Mouse (Mus musculus): ENCODE results near the gene Ralbp1. TPM values are rescaled to one million over a fixed set of nuclear protein-coding genes. Genes with fewer than 3 reads are reported as not detected.

Ralbp1 gene
- polyA plus RNA-seq, 2 experiments, result 15.7 to 36.0 TPM

- Histone ChIP-seq H3K9ac (replicated peaks) (no peak overlapping the region), H3K4me2 (ENCODE audit: low read depth) (no peak overlapping the region), H3K4me3 (ENCODE audit: insufficient read depth in 1 of 2, low read depth in 2 of 2, low read length in 2 of 2) (no peak overlapping the region), H3K27me3 (ENCODE audit: control insufficient read depth, insufficient read depth, low read length) (no peaks in the 10 kb centered on the region), H3K36me3 (replicated peaks; ENCODE audit: control insufficient read depth, insufficient read depth, low read depth) (no peaks in the 10 kb centered on the region), H3K9me3 (ENCODE audit: control insufficient read depth, low read length) (no peaks in the 10 kb centered on the region), H3K4me1 (replicated peaks; ENCODE audit: control insufficient read depth in 2 of 2, insufficient read depth in 2 of 2, low read length in 1 of 2) (peaks cover 3 to 8% of the 10 kb centered on the region in 2 experiments; a peak in 3 of 4 replicates), H3K27ac (no peak overlapping the region)
- DNase-seq (ENCODE audit: low read depth in 3 of 3, low spot score in 3 of 3), result no peak
- 65% methylated on average over 8 of the region's 8 CpGs for WGBS (ENCODE audit: insufficient replicate concordance)
- no peak for ATAC-seq (ENCODE audit: insufficient read depth)
- TF ChIP-seq EP300 (IDR thresholded peaks at IDR 0.05; ENCODE audit: low read depth) (no peak), CTCF (IDR thresholded peaks at IDR 0.05; ENCODE audit: low read depth) (no peak)
Observed at GRCm38 (mm10) chr17:65916135-65916668, 30.6 kb upstream of the Ralbp1 start.

- no peak overlapping the region for H3K27ac ChIP-seq
- H3K27me3 ChIP-seq (ENCODE audit: control insufficient read depth, insufficient read depth, low read length), result no peaks in the 10 kb centered on the region
- no peaks in the 10 kb centered on the region for H3K9me3 ChIP-seq (ENCODE audit: control insufficient read depth, low read length)
- no peak overlapping the region for H3K4me3 ChIP-seq (ENCODE audit: insufficient read depth in 1 of 2, low read depth in 2 of 2, low read length in 2 of 2)
- WGBS (ENCODE audit: insufficient replicate concordance), result 62% methylated on average over 6 of the region's 6 CpGs
- H3K9ac ChIP-seq (replicated peaks), result no peak overlapping the region
- TF ChIP-seq EP300 (IDR thresholded peaks at IDR 0.05; ENCODE audit: low read depth) (no peak), CTCF (IDR thresholded peaks at IDR 0.05; ENCODE audit: low read depth) (no peak)
- H3K36me3 ChIP-seq (replicated peaks; ENCODE audit: control insufficient read depth, insufficient read depth, low read depth), result no peaks in the 10 kb centered on the region
- DNase-seq (ENCODE audit: low read depth in 3 of 3, low spot score in 3 of 3), result no peak
- H3K4me1 ChIP-seq (replicated peaks; ENCODE audit: control insufficient read depth in 2 of 2, insufficient read depth in 2 of 2, low read length in 1 of 2), result peaks cover 3% of the 10 kb centered on the region in 2 experiments; a peak in 2 of 4 replicates
- H3K4me2 ChIP-seq (ENCODE audit: low read depth), result no peak overlapping the region
- ATAC-seq (ENCODE audit: insufficient read depth), result no peak
Observed at GRCm38 (mm10) chr17:65914083-65914482, 28.5 kb upstream of the Ralbp1 start.

- Histone ChIP-seq H3K27me3 (ENCODE audit: control insufficient read depth, insufficient read depth, low read length) (no peaks in the 10 kb centered on the region), H3K4me3 (ENCODE audit: insufficient read depth in 1 of 2, low read depth in 2 of 2, low read length in 2 of 2) (no peak overlapping the region), H3K27ac (no peak overlapping the region), H3K36me3 (replicated peaks; ENCODE audit: control insufficient read depth, insufficient read depth, low read depth) (no peaks in the 10 kb centered on the region), H3K9me3 (ENCODE audit: control insufficient read depth, low read length) (no peaks in the 10 kb centered on the region), H3K9ac (replicated peaks) (no peak overlapping the region), H3K4me2 (ENCODE audit: low read depth) (no peak overlapping the region), H3K4me1 (replicated peaks; ENCODE audit: control insufficient read depth in 2 of 2, insufficient read depth in 2 of 2, low read length in 1 of 2) (peaks cover 0 to 1% of the 10 kb centered on the region in 2 experiments; a peak in 2 of 4 replicates)
- TF ChIP-seq CTCF (IDR thresholded peaks at IDR 0.05; ENCODE audit: low read depth) (no peak), EP300 (IDR thresholded peaks at IDR 0.05; ENCODE audit: low read depth) (no peak)
- ATAC-seq (ENCODE audit: insufficient read depth), result no peak
- WGBS (ENCODE audit: insufficient replicate concordance), result 54% methylated on average over 2 of the region's 2 CpGs
- no peak for DNase-seq (ENCODE audit: low read depth in 3 of 3, low spot score in 3 of 3)
Observed at GRCm38 (mm10) chr17:65912202-65912601, 26.6 kb upstream of the Ralbp1 start.

- H3K27me3 ChIP-seq (ENCODE audit: control insufficient read depth, insufficient read depth, low read length), result no peaks in the 10 kb centered on the region
- no peak for ATAC-seq (ENCODE audit: insufficient read depth)
- H3K9ac ChIP-seq (replicated peaks), result no peak overlapping the region
- no peak overlapping the region for H3K4me3 ChIP-seq (ENCODE audit: insufficient read depth in 1 of 2, low read depth in 2 of 2, low read length in 2 of 2)
- whole genome bisulfite sequencing (ENCODE audit: insufficient replicate concordance), result 74% methylated on average over 15 of the region's 15 CpGs
- no peaks in the 10 kb centered on the region for H3K36me3 ChIP-seq (replicated peaks; ENCODE audit: control insufficient read depth, insufficient read depth, low read depth)
- H3K4me2 ChIP-seq (ENCODE audit: low read depth), result no peak overlapping the region
- H3K27ac ChIP-seq, result no peak overlapping the region
- TF ChIP-seq EP300 (IDR thresholded peaks at IDR 0.05; ENCODE audit: low read depth), result no peak
- TF ChIP-seq CTCF (IDR thresholded peaks at IDR 0.05; ENCODE audit: low read depth), result no peak
- no peak for DNase-seq (ENCODE audit: low read depth in 3 of 3, low spot score in 3 of 3)
- no peaks in the 10 kb centered on the region for H3K9me3 ChIP-seq (ENCODE audit: control insufficient read depth, low read length)
- H3K4me1 ChIP-seq (replicated peaks; ENCODE audit: control insufficient read depth in 2 of 2, insufficient read depth in 2 of 2, low read length in 1 of 2), result peaks cover 0 to 2% of the 10 kb centered on the region in 2 experiments; a peak in 2 of 4 replicates
Observed at GRCm38 (mm10) chr17:65911285-65912069, 25.9 kb upstream of the Ralbp1 start.

- ATAC-seq (ENCODE audit: insufficient read depth) (no peak), DNase-seq (ENCODE audit: low read depth in 3 of 3, low spot score in 3 of 3) (no peak)
- Histone ChIP-seq H3K27ac (no peak overlapping the region), H3K9me3 (ENCODE audit: control insufficient read depth, low read length) (no peaks in the 10 kb centered on the region; the same call in 1 of the 2 replicates), H3K4me2 (ENCODE audit: low read depth) (no peak overlapping the region), H3K4me1 (replicated peaks; ENCODE audit: control insufficient read depth in 2 of 2, insufficient read depth in 2 of 2, low read length in 1 of 2) (peaks cover 0 to 2% of the 10 kb centered on the region in 2 experiments; a peak in 2 of 4 replicates), H3K36me3 (replicated peaks; ENCODE audit: control insufficient read depth, insufficient read depth, low read depth) (no peaks in the 10 kb centered on the region), H3K27me3 (ENCODE audit: control insufficient read depth, insufficient read depth, low read length) (no peaks in the 10 kb centered on the region), H3K4me3 (ENCODE audit: insufficient read depth in 1 of 2, low read depth in 2 of 2, low read length in 2 of 2) (no peak overlapping the region), H3K9ac (replicated peaks) (no peak overlapping the region)
- TF ChIP-seq EP300 (IDR thresholded peaks at IDR 0.05; ENCODE audit: low read depth) (no peak), CTCF (IDR thresholded peaks at IDR 0.05; ENCODE audit: low read depth) (no peak)
Observed at GRCm38 (mm10) chr17:65908270-65908669, 22.7 kb upstream of the Ralbp1 start.
